Mouse (Mus musculus): Measurements from ENCODE around the gene 5730522E02Rik. TPM values are rescaled to one million over a fixed set of nuclear protein-coding genes. Genes with fewer than 3 reads are reported as not detected.

The 5730522E02Rik gene
- polyA plus RNA-seq (2012; rRNA removed) = not detected in 2 replicates

DNA sequence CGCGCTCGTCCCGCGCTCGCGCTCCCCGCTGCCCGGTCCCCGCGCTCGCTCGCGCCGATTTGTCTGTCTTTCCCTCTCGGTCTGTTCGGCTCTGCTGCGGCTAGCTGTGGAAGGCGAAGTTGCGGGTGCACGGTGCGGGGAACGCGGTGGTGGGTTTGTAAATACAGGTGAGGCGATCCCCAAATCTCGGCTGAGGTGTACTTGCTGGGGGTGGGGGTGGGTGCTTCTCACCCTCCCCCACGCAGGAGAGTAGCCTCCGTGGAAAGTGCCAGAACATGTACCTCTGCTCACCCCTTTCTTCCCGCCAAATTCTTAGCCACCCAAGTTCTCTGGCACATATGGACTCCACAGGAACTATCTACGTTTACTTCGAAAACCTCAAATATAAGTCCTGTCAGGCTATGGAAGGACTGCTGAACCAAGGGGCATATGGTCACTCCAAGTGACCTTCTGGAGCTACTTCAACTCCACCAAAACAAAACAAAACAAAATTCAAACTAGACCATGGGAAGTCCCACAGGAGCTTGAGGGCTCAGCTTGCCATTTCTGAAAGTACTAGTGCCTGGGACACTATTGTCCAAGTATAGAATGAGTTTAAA, at the start of gene 5730522E02Rik:
Gene 5730522E02Rik, minus strand, starts transcription at position 182 of the 599 bp plus-strand sequence.

Other genes with a start within 250 kb of the 5730522E02Rik start
- 1.1 and 1.8 TPM in 2 replicates for gene Fancl, start 175.4 kb upstream of the 5730522E02Rik start, polyA plus RNA-seq (2012; rRNA removed)

All from colon, adult 2 months (tissue).